Comparison of ENCODE assay signal across 8 mouse cellular contexts in genomic region chr17:58919061-58919460, GRCm38 (mm10).
DNase-seq lines count a peak whose midpoint lies in the region; ATAC-seq and TF ChIP-seq lines count a peak whose summit lies in the region.

No protein-coding gene starts in this region.

- H3K4me1 ChIP-seq in liver, embryonic 14.5 days (replicated peaks; ENCODE audit: control insufficient read depth in 2 of 2, insufficient read depth in 2 of 2, low read length in 1 of 2): peaks cover 8 to 9% of the 10 kb centered on the region in 2 experiments

- TF ChIP-seq EP300 in liver, embryonic 14.5 days (IDR thresholded peaks at IDR 0.05; ENCODE audit: low read depth): no peak

- peak; percentile 91 for ATAC-seq in frontal cortex, adult (ENCODE audit: low TSS enrichment)
- ATAC-seq in liver, embryonic 14.5 days (ENCODE audit: insufficient read depth): peak; percentile 65; the same call in 1 of the 2 replicates

- no peak overlapping the region for H3K4me2 ChIP-seq in liver, embryonic 14.5 days (ENCODE audit: low read depth)

- no peaks in the 10 kb centered on the region for H3K36me3 ChIP-seq in liver, embryonic 14.5 days (replicated peaks; ENCODE audit: control insufficient read depth, insufficient read depth, low read depth)

- H3K27ac ChIP-seq in liver, embryonic 14.5 days: no peak overlapping the region

- H3K9ac ChIP-seq in liver, embryonic 14.5 days (replicated peaks): no peak overlapping the region

- peak; percentile 14 to 59 for DNase-seq in spleen, postnatal 4 days (ENCODE audit: low spot score in 2 of 2)
- DNase-seq in spleen, postnatal 14 days (ENCODE audit: low spot score in 2 of 2): no peak
- DNase-seq in brain, adult 2 months (ENCODE audit: low read depth, low spot score): peak; percentile 57
- peak; percentile 33 for DNase-seq in kidney, postnatal 14 days
- DNase-seq in liver, embryonic 14.5 days (ENCODE audit: low read depth in 3 of 3, low spot score in 3 of 3): peak in 1 of 3 experiments; percentile 35
- DNase-seq in retina, postnatal 7 days (ENCODE audit: low read depth, low spot score): peak; percentile 34
- no peak for DNase-seq in urinary bladder, adult 2 months (ENCODE audit: low spot score)

- peak; percentile 57 for TF ChIP-seq CTCF in liver, embryonic 14.5 days (IDR thresholded peaks at IDR 0.05; ENCODE audit: low read depth)

- no peak overlapping the region for H3K4me3 ChIP-seq in liver, embryonic 14.5 days (ENCODE audit: insufficient read depth in 1 of 2, low read depth in 2 of 2, low read length in 2 of 2)

- H3K27me3 ChIP-seq in liver, embryonic 14.5 days (ENCODE audit: control insufficient read depth, insufficient read depth, low read length): no peaks in the 10 kb centered on the region

- H3K9me3 ChIP-seq in liver, embryonic 14.5 days (ENCODE audit: control insufficient read depth, low read length): no peaks in the 10 kb centered on the region

- 9% methylated on average over 8 of the region's 8 CpGs for WGBS in liver, embryonic 14.5 days (ENCODE audit: insufficient replicate concordance)

Comparison
In these comparisons a context has a peak if more than half of its experiments do, and no peak if none do; other contexts are left out.
1. DNase-seq: peak in spleen, postnatal 4 days (2 of 2), brain, adult 2 months (single experiment), kidney, postnatal 14 days (single experiment) and retina, postnatal 7 days (single experiment); none in spleen, postnatal 14 days (0 of 2) and urinary bladder, adult 2 months (single experiment).